Mouse (Mus musculus): ENCODE measurements around the gene Gm42688.

The Gm42688 gene

GRCm38 (mm10) chr6:83084477-83084876 lies 16.9 kb upstream of the Gm42688 start:
- no peak for DNase-seq (ENCODE audit: inconsistent ontology term)

- DNase-seq (ENCODE audit: inconsistent ontology term): no peak
These were observed 15.0 kb upstream of the Gm42688 start, which contains the start of gene Lbx2 for GRCm38 (mm10) chr6:83086121-83087035. TSS of gene Lbx2 (plus strand) at chr6:83086367.

GRCm38 (mm10) chr6:83087205-83087925 lies 14.1 kb upstream of the Gm42688 start:
- peak; percentile 27 for DNase-seq (ENCODE audit: inconsistent ontology term)

- DNase-seq (ENCODE audit: inconsistent ontology term): no peak
These were observed 13.5 kb upstream of the Gm42688 start for GRCm38 (mm10) chr6:83087926-83088260.

GRCm38 (mm10) chr6:83092416-83093127 lies 8.8 kb upstream of the Gm42688 start:
- no peak for DNase-seq (ENCODE audit: inconsistent ontology term)

GRCm38 (mm10) chr6:83095968-83096367 lies 5.4 kb upstream of the Gm42688 start:
- no peak for DNase-seq (ENCODE audit: inconsistent ontology term)

GRCm38 (mm10) chr6:83098411-83098810 lies 3.0 kb upstream of the Gm42688 start:
- DNase-seq (ENCODE audit: inconsistent ontology term): no peak

- DNase-seq (ENCODE audit: inconsistent ontology term): peak; percentile 84
These were observed 505 bp downstream of the Gm42688 start for GRCm38 (mm10) chr6:83101688-83102556.

- no peak for DNase-seq (ENCODE audit: inconsistent ontology term)
These were observed 1.8 kb downstream of the Gm42688 start for GRCm38 (mm10) chr6:83103130-83103650.

- DNase-seq (ENCODE audit: inconsistent ontology term): no peak
These were observed 2.7 kb downstream of the Gm42688 start for GRCm38 (mm10) chr6:83104158-83104557.

GRCm38 (mm10) chr6:83107566-83108400 lies 6.4 kb downstream of the Gm42688 start:
- DNase-seq (ENCODE audit: inconsistent ontology term): peak; percentile 43

GRCm38 (mm10) chr6:83108762-83109668 lies 7.6 kb downstream of the Gm42688 start, which contains the start of gene Mrpl53:
TSS of gene Mrpl53 (plus strand) at chr6:83109040.
- peak; percentile 81 for DNase-seq (ENCODE audit: inconsistent ontology term)

- DNase-seq (ENCODE audit: inconsistent ontology term): no peak
These were observed 10.2 kb downstream of the Gm42688 start for GRCm38 (mm10) chr6:83111510-83112136.

GRCm38 (mm10) chr6:83115011-83115671 lies 13.7 kb downstream of the Gm42688 start, which contains the start of gene Mogs:
TSS of gene Mogs (plus strand) at chr6:83115496.
- DNase-seq (ENCODE audit: inconsistent ontology term): peak; percentile 96

GRCm38 (mm10) chr6:83115682-83116372 lies 14.4 kb downstream of the Gm42688 start:
- no peak for DNase-seq (ENCODE audit: inconsistent ontology term)

- no peak for DNase-seq (ENCODE audit: inconsistent ontology term)
These were observed 15.2 kb downstream of the Gm42688 start for GRCm38 (mm10) chr6:83116373-83117164.

GRCm38 (mm10) chr6:83117165-83117438 lies 15.7 kb downstream of the Gm42688 start:
- no peak for DNase-seq (ENCODE audit: inconsistent ontology term)

All from Muller cell, postnatal 12 days (primary cell).